Mouse (Mus musculus) myocyte (in vitro differentiated cells): ENCODE data around the gene Ddx21. TPM values are rescaled to one million over a fixed set of nuclear protein-coding genes. Genes with fewer than 3 reads are reported as not detected.

Experiments used
- H3K27me3 ChIP-seq: one replicate; pipeline ENCODE4 v1.6.1; 2011; ENCODE audit not compliant: control insufficient read depth, insufficient read depth, insufficient read length
- H3K36me3 ChIP-seq: one replicate; pipeline ENCODE4 v1.6.1; 2011; ENCODE audit not compliant: control insufficient read depth, insufficient read depth
- H3K4me2 ChIP-seq: one replicate; pipeline ENCODE4 v1.6.1; 2011; ENCODE audit warnings: low read depth, control low read depth
- H3K4me3 ChIP-seq: one replicate; pipeline ENCODE4 v1.5.1; 2011; ENCODE audit warnings: mild to moderate bottlenecking, control low read depth, moderate library complexity
- H3K79me2 ChIP-seq: one replicate; pipeline ENCODE4 v1.6.1; 2011; ENCODE audit not compliant: control insufficient read depth, insufficient read depth
- H3ac ChIP-seq: one replicate; pipeline ENCODE4 v1.6.1; 2011; ENCODE audit not compliant: control insufficient read depth, insufficient read length
- MYOD1 ChIP-seq, 3 experiments: IDR thresholded peaks; one replicate each; pipeline ENCODE4 v1.6.1; 2011; ENCODE audit warnings: control low read depth in 2 of 3, low read depth in 2 of 3, mild to moderate bottlenecking in 2 of 3, moderate library complexity in 1 of 3; ENCODE audit not compliant: insufficient read length in 2 of 3, control insufficient read depth in 1 of 3
- MYOG ChIP-seq, 3 experiments: IDR thresholded peaks; one replicate each; pipeline ENCODE4 v1.6.1; 2011; ENCODE audit warnings: control low read depth in 2 of 3, low read depth in 2 of 3, mild to moderate bottlenecking in 2 of 3; ENCODE audit not compliant: insufficient read length in 2 of 3, control insufficient read depth in 1 of 3, insufficient read depth in 1 of 3
- REST ChIP-seq: IDR thresholded peaks from one replicate; pipeline ENCODE4 v1.6.1; 2011; ENCODE audit warnings: mild to moderate bottlenecking, control low read depth, moderate library complexity; ENCODE audit not compliant: insufficient read depth, insufficient read length
- SRF ChIP-seq: IDR thresholded peaks from one replicate; pipeline ENCODE4 v1.6.1; 2011; ENCODE audit warnings: low read depth; ENCODE audit not compliant: control insufficient read depth, insufficient read length
- TCF12 ChIP-seq: IDR thresholded peaks from one replicate; pipeline ENCODE4 v1.6.1; 2011; ENCODE audit warnings: mild to moderate bottlenecking, control low read depth; ENCODE audit not compliant: poor library complexity, insufficient read depth, severe bottlenecking
- TCF3 ChIP-seq: IDR thresholded peaks from one replicate; pipeline ENCODE4 v1.6.1; 2011; ENCODE audit warnings: low read depth, control low read depth; ENCODE audit not compliant: insufficient read length
- polyA plus RNA-seq: library from polyadenylated mRNA; unstranded; fragments of >200 nt; fragmentation: generic; extraction: Trizol; gene quantifications from one replicate; pipeline ENCODE4 v1.2.1, GENCODE M21; 2012; ENCODE audit warnings: missing spikeins

Ddx21 gene
- polyA plus RNA-seq, 1 experiment = 33.2 TPM

GRCm38 (mm10) chr10:62534509-62534908 lies 67.6 kb downstream of the Ddx21 start:
- H3K4me3 ChIP-seq = no peak overlapping the region
- no peaks in the 10 kb centered on the region for H3K79me2 ChIP-seq
- no peak overlapping the region for H3K4me2 ChIP-seq
- H3K36me3 ChIP-seq = no peaks in the 10 kb centered on the region
- H3K27me3 ChIP-seq = peaks cover 6% of the 10 kb centered on the region
- no peak overlapping the region for H3ac ChIP-seq
- TF ChIP-seq TCF12 = no peak
- no peak for TF ChIP-seq TCF3
- TF ChIP-seq MYOD1 (IDR thresholded peaks at IDR 0.05; ENCODE audit: control insufficient read depth in 1 of 3, insufficient read length in 2 of 3, low read depth in 2 of 3) = no peak
- TF ChIP-seq MYOG (IDR thresholded peaks at IDR 0.05; ENCODE audit: control insufficient read depth in 1 of 3, insufficient read depth in 1 of 3, insufficient read length in 2 of 3, low read depth in 2 of 3) = no peak

GRCm38 (mm10) chr10:62532832-62533231 lies 69.2 kb downstream of the Ddx21 start:
- no peak for TF ChIP-seq REST
- TF ChIP-seq MYOD1 (IDR thresholded peaks at IDR 0.05; ENCODE audit: control insufficient read depth in 1 of 3, insufficient read length in 2 of 3, low read depth in 2 of 3) = peak in 1 of 3 experiments; percentile 25
- no peak for TF ChIP-seq TCF3
- no peak for TF ChIP-seq SRF
- no peak for TF ChIP-seq TCF12
- no peak overlapping the region for H3K4me3 ChIP-seq
- H3ac ChIP-seq = no peak overlapping the region
- peaks cover 10% of the 10 kb centered on the region for H3K27me3 ChIP-seq
- no peaks in the 10 kb centered on the region for H3K79me2 ChIP-seq
- H3K4me2 ChIP-seq = no peak overlapping the region
- H3K36me3 ChIP-seq = no peaks in the 10 kb centered on the region

Other genes with a start within 250 kb of the Ddx21 start
- 103 TPM for gene Hk1, start 222.4 kb downstream of the Ddx21 start, polyA plus RNA-seq
- gene Hkdc1, start 179.8 kb downstream of the Ddx21 start, polyA plus RNA-seq = 0.02 TPM
- 0.20 TPM for gene 4930507D05Rik, start 152.8 kb downstream of the Ddx21 start, polyA plus RNA-seq
- 30.6 TPM for gene Supv3l1, start 152.5 kb downstream of the Ddx21 start, polyA plus RNA-seq
- 25.6 TPM for gene Vps26a, start 115.5 kb downstream of the Ddx21 start, polyA plus RNA-seq
- 1.1 TPM for gene Srgn, start 74.8 kb downstream of the Ddx21 start, polyA plus RNA-seq
- gene Kif1bp, start 23.8 kb downstream of the Ddx21 start, polyA plus RNA-seq = 31.2 TPM
- gene Ddx50, start 48.9 kb upstream of the Ddx21 start, polyA plus RNA-seq = 20.0 TPM
- gene Stox1, start 123.8 kb upstream of the Ddx21 start, polyA plus RNA-seq = not detected
- 27.8 TPM for gene Ccar1, start 190.0 kb upstream of the Ddx21 start, polyA plus RNA-seq